Mouse (Mus musculus) CH12.LX (cell line): ENCODE measurements around the gene Ccdc182. TPM values are rescaled to one million over a fixed set of nuclear protein-coding genes. Genes with fewer than 3 reads are reported as not detected.

Experiments used
- DNase-seq: peaks from one replicate; pipeline ENCODE4 v3.0.0-alpha.2; 2013; ENCODE audit errors: extremely low read depth
- H3K27ac ChIP-seq: 2 replicates; pipeline ENCODE4 v1.5.1; 2012; ENCODE audit warnings: low read depth, mild to moderate bottlenecking, control low read depth, moderate library complexity; ENCODE audit not compliant: insufficient read depth
- H3K27me3 ChIP-seq: replicated peaks from 2 replicates; pipeline ENCODE3; 2012; ENCODE audit warnings: inconsistent platforms
- H3K36me3 ChIP-seq, 2 experiments: replicated peaks in 1 of 2; 2 replicates each; pipeline versions ENCODE3 to v1.6.1; 2012; ENCODE audit warnings: inconsistent platforms in 1 of 2, low read length in 1 of 2, mild to moderate bottlenecking in 1 of 2, mixed read lengths in 1 of 2, moderate library complexity in 1 of 2; ENCODE audit not compliant: control insufficient read depth in 1 of 2, insufficient read depth in 1 of 2
- H3K4me1 ChIP-seq, 2 experiments: 2 replicates each; pipeline ENCODE4 v1.6.1; 2012; ENCODE audit warnings: inconsistent platforms in 1 of 2, moderate library complexity in 1 of 2; ENCODE audit not compliant: insufficient read depth in 2 of 2, control insufficient read depth in 1 of 2
- H3K4me2 ChIP-seq: 2 replicates; pipeline ENCODE4 v1.6.1; 2012; ENCODE audit warnings: low read depth, mild to moderate bottlenecking, control low read depth; ENCODE audit not compliant: poor library complexity, insufficient read depth, severe bottlenecking
- H3K4me3 ChIP-seq, 3 experiments: fragments of 150-350 bp in 1 of 3; sonication (generic) in 1 of 3; replicated peaks in 1 of 3; 2 replicates each; pipeline versions ENCODE3 to v1.5.1; 2011 to 2012; ENCODE audit warnings: low read depth in 2 of 3, low read length in 2 of 3, mild to moderate bottlenecking in 2 of 3, moderate library complexity in 2 of 3, control low read depth in 1 of 3, improper control_type of control experiment in 1 of 3, inconsistent platforms in 1 of 3, mixed read lengths in 1 of 3; ENCODE audit not compliant: poor library complexity in 1 of 3
- H3K79me2 ChIP-seq: replicated peaks from 2 replicates; pipeline ENCODE4 v1.6.1; 2012; ENCODE audit warnings: mild to moderate bottlenecking, moderate library complexity; ENCODE audit not compliant: control insufficient read depth, poor library complexity, insufficient read depth, severe bottlenecking; ENCODE audit errors: extremely low read depth
- H3K9ac ChIP-seq: 2 replicates; pipeline ENCODE4 v1.6.1; 2012; ENCODE audit warnings: low read depth, mild to moderate bottlenecking, control low read depth, moderate library complexity; ENCODE audit not compliant: insufficient read depth
- H3K9me3 ChIP-seq: replicated peaks from 2 replicates; pipeline ENCODE3; 2012; ENCODE audit warnings: low read length, inconsistent platforms, mixed read lengths
- CTCF ChIP-seq, 2 experiments: IDR thresholded peaks in 1 of 2; conservative IDR thresholded peaks in 1 of 2; 2 replicates each; pipeline ENCODE4 v1.5.1; 2011 to 2012; ENCODE audit warnings: low read depth in 2 of 2, low read length in 2 of 2, improper control_type of control experiment in 1 of 2, inconsistent platforms in 1 of 2, mild to moderate bottlenecking in 1 of 2, moderate library complexity in 1 of 2
- GABPA ChIP-seq: IDR thresholded peaks from 2 replicates; pipeline ENCODE4 v1.6.1; 2012; ENCODE audit warnings: low read depth, low read length, improper control_type of control experiment, inconsistent platforms; ENCODE audit not compliant: insufficient replicate concordance
- HCFC1 ChIP-seq: IDR thresholded peaks from 2 replicates; pipeline ENCODE4 v1.6.1; 2012; ENCODE audit warnings: low read depth, mild to moderate bottlenecking, inconsistent platforms, low read length, improper control_type of control experiment
- IRF4 ChIP-seq: IDR thresholded peaks from 2 replicates; pipeline ENCODE4 v1.6.1; 2014; ENCODE audit warnings: low read depth, mild to moderate bottlenecking, inconsistent platforms, low read length, improper control_type of control experiment
- JUN ChIP-seq: IDR thresholded peaks from 2 replicates; pipeline ENCODE4 v1.6.1; 2011; ENCODE audit warnings: low read depth, mild to moderate bottlenecking, low read length, improper control_type of control experiment, moderate library complexity; ENCODE audit not compliant: insufficient read depth
- MAFK ChIP-seq: IDR thresholded peaks from 2 replicates; pipeline ENCODE4 v1.6.1; 2011; ENCODE audit warnings: low read length, improper control_type of control experiment; ENCODE audit not compliant: insufficient replicate concordance
- MAZ ChIP-seq: IDR thresholded peaks from 2 replicates; pipeline ENCODE4 v1.6.1; 2012; ENCODE audit warnings: low read depth, mild to moderate bottlenecking, inconsistent platforms, low read length, improper control_type of control experiment, moderate library complexity
- MEF2A ChIP-seq: IDR thresholded peaks from 2 replicates; pipeline ENCODE4 v1.6.1; 2014; ENCODE audit warnings: low read depth, mild to moderate bottlenecking, inconsistent platforms, low read length, improper control_type of control experiment, borderline replicate concordance
- MXI1 ChIP-seq: IDR thresholded peaks from 2 replicates; pipeline ENCODE4 v1.6.1; 2011; ENCODE audit warnings: mild to moderate bottlenecking, low read depth, low read length, improper control_type of control experiment
- NELFE ChIP-seq: IDR thresholded peaks from 2 replicates; pipeline ENCODE4 v1.6.1; 2011; ENCODE audit warnings: low read depth, low read length, improper control_type of control experiment
- PAX5 ChIP-seq: IDR thresholded peaks from 2 replicates; pipeline ENCODE4 v1.6.1; 2012; ENCODE audit warnings: low read length, inconsistent platforms, mixed read lengths
- POLR2AphosphoS2 ChIP-seq: IDR thresholded peaks from 2 replicates; pipeline ENCODE4 v1.6.1; 2011; ENCODE audit warnings: low read depth, low read length, improper control_type of control experiment
- RAD21 ChIP-seq: IDR thresholded peaks from 2 replicates; pipeline ENCODE4 v1.6.1; 2011; ENCODE audit warnings: low read depth, mild to moderate bottlenecking, low read length, improper control_type of control experiment, moderate library complexity
- RCOR1 ChIP-seq: conservative IDR thresholded peaks from 2 replicates; pipeline ENCODE4 v1.6.1; 2012; ENCODE audit warnings: low read depth, mild to moderate bottlenecking, inconsistent platforms, low read length, improper control_type of control experiment
- SIN3A ChIP-seq: IDR thresholded peaks from 2 replicates; pipeline ENCODE4 v1.6.1; 2012; ENCODE audit warnings: low read length, improper control_type of control experiment, inconsistent platforms
- SMC3 ChIP-seq: IDR thresholded peaks from 2 replicates; pipeline ENCODE4 v1.6.1; 2011; ENCODE audit warnings: low read depth, low read length, improper control_type of control experiment
- TBP ChIP-seq: conservative IDR thresholded peaks from 2 replicates; pipeline ENCODE4 v1.6.1; 2011; ENCODE audit warnings: low read depth, low read length, improper control_type of control experiment
- TCF12 ChIP-seq: IDR thresholded peaks from 2 replicates; pipeline ENCODE4 v1.6.1; 2014; ENCODE audit warnings: low read depth, mild to moderate bottlenecking, inconsistent platforms, low read length, improper control_type of control experiment
- UBTF ChIP-seq: IDR thresholded peaks from 2 replicates; pipeline ENCODE4 v1.6.1; 2012; ENCODE audit warnings: low read depth, mild to moderate bottlenecking, inconsistent platforms, low read length, improper control_type of control experiment, moderate library complexity
- USF2 ChIP-seq: conservative IDR thresholded peaks from 2 replicates; pipeline ENCODE4 v1.6.1; 2011; ENCODE audit warnings: low read depth, low read length, improper control_type of control experiment
- ZC3H11A ChIP-seq: IDR thresholded peaks from 2 replicates; pipeline ENCODE4 v1.6.1; 2012; ENCODE audit warnings: low read depth, mild to moderate bottlenecking, inconsistent platforms, low read length, improper control_type of control experiment
- ZMIZ1 ChIP-seq: IDR thresholded peaks from 2 replicates; pipeline ENCODE4 v1.6.1; 2012; ENCODE audit warnings: low read depth, mild to moderate bottlenecking, inconsistent platforms, low read length, improper control_type of control experiment
- ZNF384 ChIP-seq: IDR thresholded peaks from 2 replicates; pipeline ENCODE4 v1.6.1; 2012; ENCODE audit warnings: low read depth, low read length, improper control_type of control experiment, inconsistent platforms
- dilution Hi-C: fragments of 300-500 bp; cut with MboI; formaldehyde crosslinking; loops from 2 replicates; pipeline ENCODE4 v1.14.3; 2020; ENCODE audit warnings: low sequenced_read_pairs; ENCODE audit not compliant: extremely low pct_unique_long_range_greater_than_20kb, extremely low pct_ligation_motif_present
- in situ Hi-C: fragments of 300-500 bp; cut with MboI; formaldehyde crosslinking; loops from 3 replicates; pipeline ENCODE4 v1.14.3; 2019; ENCODE audit warnings: low sequenced_read_pairs, low pct_ligation_motif_present, low pct_unique_long_range_greater_than_20kb, mixed read lengths
- polyA plus RNA-seq: library from polyadenylated mRNA; unstranded; fragments of >175 nt; gene quantifications from 2 replicates; pipeline ENCODE4 v1.2.1, GENCODE M21; 2012; ENCODE audit warnings: low read depth; ENCODE audit not compliant: insufficient read length
- total RNA-seq, 2 experiments: library from RNA; depleted of rRNA; stranded (reverse); fragments of 300-350 nt in 1 of 2; fragments of >200 nt in 1 of 2; gene quantifications; 2 replicates each; pipeline ENCODE4 v1.2.3; 2012 to 2014

The Ccdc182 gene
- total and polyA plus RNA-seq, 3 experiments, result not detected

GRCm38 (mm10) chr11:88250568-88250967 is 43.3 kb upstream of the Ccdc182 start:
- Histone ChIP-seq H3K36me3 (no peaks in the 10 kb centered on the region), H3K4me1 (peaks cover 4 to 19% of the 10 kb centered on the region in 2 experiments), H3K79me2 (no peaks in the 10 kb centered on the region), H3K9ac (no peak overlapping the region), H3K27ac (no peak overlapping the region), H3K9me3 (peaks cover 4% of the 10 kb centered on the region), H3K4me2 (no peak overlapping the region), H3K27me3 (peaks cover 11% of the 10 kb centered on the region), H3K4me3 (no peak overlapping the region)
- in situ Hi-C loops, result loop anchor here (10.0 kb wide), 1 partner anchor 574 kb away; no protein-coding TSS in a partner anchor
- dilution Hi-C loops, result no loop called here
- no peak for DNase-seq
- TF ChIP-seq HCFC1, result no peak

- no peak for DNase-seq
- H3K9ac ChIP-seq, result no peak overlapping the region
- H3K36me3 ChIP-seq, result no peaks in the 10 kb centered on the region
- peaks cover 4 to 19% of the 10 kb centered on the region in 2 experiments for H3K4me1 ChIP-seq
- peaks cover 15% of the 10 kb centered on the region for H3K27me3 ChIP-seq
- dilution Hi-C loops (no loop called here), in situ Hi-C loops (loop anchor here (10.0 kb wide), 1 partner anchor 574 kb away; no protein-coding TSS in a partner anchor)
- H3K4me3 ChIP-seq, result no peak overlapping the region
- H3K4me2 ChIP-seq, result no peak overlapping the region
- H3K27ac ChIP-seq, result no peak overlapping the region
- peaks cover 4% of the 10 kb centered on the region for H3K9me3 ChIP-seq
- TF ChIP-seq PAX5 (no peak), MXI1 (no peak), CTCF (conservative IDR thresholded peaks at IDR 0.05 in 1 of 2, IDR thresholded peaks at IDR 0.05 in 1 of 2; ENCODE audit: low read depth in 2 of 2, low read length in 2 of 2) (0 out of 4 replicates have a peak, but pooled peaks of 1 of the 2 experiments have one; percentile 6), JUN (no peak)
- no peaks in the 10 kb centered on the region for H3K79me2 ChIP-seq
Observed at GRCm38 (mm10) chr11:88251295-88251694, 42.6 kb upstream of the Ccdc182 start.

GRCm38 (mm10) chr11:88251972-88252766 is 41.7 kb upstream of the Ccdc182 start:
- dilution Hi-C loops, result no loop called here
- H3K9me3 ChIP-seq, result no peaks in the 10 kb centered on the region
- no peaks in the 10 kb centered on the region for H3K79me2 ChIP-seq
- H3K9ac ChIP-seq, result no peak overlapping the region
- H3K4me1 ChIP-seq, result peaks cover 4 to 19% of the 10 kb centered on the region in 2 experiments
- in situ Hi-C loops, result loop anchor here (10.0 kb wide), 1 partner anchor 573 kb away; no protein-coding TSS in a partner anchor
- H3K4me2 ChIP-seq, result peak overlapping the region; percentile 23; the same call in 1 of the 2 replicates
- peaks cover 15% of the 10 kb centered on the region for H3K27me3 ChIP-seq
- no peaks in the 10 kb centered on the region for H3K36me3 ChIP-seq
- DNase-seq, result peak; percentile 77
- no peak overlapping the region for H3K4me3 ChIP-seq
- no peak overlapping the region for H3K27ac ChIP-seq
- TF ChIP-seq MAFK, result 0 out of 2 replicates have a peak, but pooled peaks have one; percentile 21
- peak; percentile 99 for TF ChIP-seq RAD21
- no peak for TF ChIP-seq SIN3A
- peak; percentile 32; the same call in 1 of the 2 replicates for TF ChIP-seq NELFE
- TF ChIP-seq TBP, result no peak
- no peak for TF ChIP-seq POLR2AphosphoS2
- TF ChIP-seq CTCF (conservative IDR thresholded peaks at IDR 0.05 in 1 of 2, IDR thresholded peaks at IDR 0.05 in 1 of 2; ENCODE audit: low read depth in 2 of 2, low read length in 2 of 2), result peak; percentile 86 to 98
- TF ChIP-seq ZC3H11A, result peak; percentile 92
- no peak for TF ChIP-seq ZMIZ1
- peak; percentile 59 for TF ChIP-seq MAZ
- 0 out of 2 replicates have a peak, but pooled peaks have one; percentile 27 for TF ChIP-seq TCF12
- no peak for TF ChIP-seq GABPA
- peak; percentile 6; the same call in 1 of the 2 replicates for TF ChIP-seq ZNF384
- peak; percentile 97 for TF ChIP-seq SMC3
- TF ChIP-seq RCOR1, result no peak
- TF ChIP-seq UBTF, result 0 out of 2 replicates have a peak, but pooled peaks have one; percentile 39
- no peak for TF ChIP-seq USF2
- peak; percentile 29; the same call in 1 of the 2 replicates for TF ChIP-seq MEF2A
- peak; percentile 57; the same call in 1 of the 2 replicates for TF ChIP-seq IRF4
